Mouse (Mus musculus) liver, embryonic 14.5 days (tissue): ENCODE measurements around the gene Orc1. TPM values are rescaled to one million over a fixed set of nuclear protein-coding genes. Genes with fewer than 3 reads are reported as not detected.

ENCODE experiments used
- ATAC-seq: fragments of 200-750 bp; cut with Nextera tagmentation; 2 replicates; pipeline ENCODE4 v1.8.0; 2017; ENCODE audit warnings: moderate number of reproducible peaks, mild to moderate bottlenecking, moderate library complexity; ENCODE audit not compliant: insufficient read depth
- DNase-seq, 3 experiments: peaks; one replicate each; pipeline ENCODE4 v3.0.0-alpha.2; 2012 to 2013; ENCODE audit warnings: low read depth in 3 of 3, low spot score in 3 of 3
- H3K27ac ChIP-seq: fragments of 300-500 bp; sonication (generic); 2 replicates; pipeline ENCODE4 v1.5.1; 2014; ENCODE audit warnings: moderate library complexity, mild to moderate bottlenecking, control low read depth, inconsistent platforms
- H3K27me3 ChIP-seq: fragments of 300-500 bp; sonication (generic); 2 replicates; pipeline ENCODE4 v1.6.1; 2014; ENCODE audit warnings: mild to moderate bottlenecking, low read length, moderate library complexity; ENCODE audit not compliant: control insufficient read depth, insufficient read depth
- H3K36me3 ChIP-seq: fragments of 300-500 bp; sonication (generic); replicated peaks from 2 replicates; pipeline ENCODE4 v1.6.1; 2014; ENCODE audit warnings: low read depth; ENCODE audit not compliant: control insufficient read depth, insufficient read depth
- H3K4me1 ChIP-seq, 2 experiments: fragments of 200-500 bp in 1 of 2; fragments of 300-500 bp in 1 of 2; sonication (generic) in 1 of 2; replicated peaks; 2 replicates each; pipeline ENCODE4 v1.6.1; 2012 to 2014; ENCODE audit warnings: antibody characterized with exemption in 1 of 2, inconsistent platforms in 1 of 2, low read length in 1 of 2; ENCODE audit not compliant: control insufficient read depth in 2 of 2, insufficient read depth in 2 of 2
- H3K4me2 ChIP-seq: fragments of 300-500 bp; sonication (generic); 2 replicates; pipeline ENCODE4 v1.6.1; 2014; ENCODE audit warnings: low read depth, mild to moderate bottlenecking, control low read depth, moderate library complexity
- H3K4me3 ChIP-seq, 2 experiments: fragments of 200-500 bp in 1 of 2; fragments of 300-500 bp in 1 of 2; sonication (generic) in 1 of 2; 2 replicates each; pipeline ENCODE4 v1.5.1; 2012 to 2014; ENCODE audit warnings: low read depth in 2 of 2, low read length in 2 of 2, mild to moderate bottlenecking in 2 of 2, control low read depth in 1 of 2, inconsistent platforms in 1 of 2, moderate library complexity in 1 of 2; ENCODE audit not compliant: insufficient read depth in 1 of 2
- H3K9ac ChIP-seq: fragments of 300-500 bp; sonication (generic); replicated peaks from 2 replicates; pipeline ENCODE4 v1.6.1; 2014; ENCODE audit warnings: mild to moderate bottlenecking, control low read depth, moderate library complexity
- H3K9me3 ChIP-seq: fragments of 300-500 bp; sonication (generic); 2 replicates; pipeline ENCODE4 v1.6.1; 2016; ENCODE audit warnings: low read length, mixed read lengths; ENCODE audit not compliant: control insufficient read depth
- CTCF ChIP-seq: IDR thresholded peaks from 2 replicates; pipeline ENCODE4 v1.5.1; 2016; ENCODE audit warnings: antibody characterized with exemption, low read depth, control low read depth
- EP300 ChIP-seq: IDR thresholded peaks from 2 replicates; pipeline ENCODE4 v1.6.1; 2016; ENCODE audit warnings: antibody characterized with exemption, low read depth
- whole genome bisulfite sequencing: fragments of 180-500 bp; shearing (Covaris S2); extraction: QIAGEN DNeasy Blood & Tissue Kit; methylation state at CpG from one replicate; pipeline ENCODE4 v1.1.7; 2014; ENCODE audit not compliant: insufficient replicate concordance; 5-methylcytosine and 5-hydroxymethylcytosine counted together
- polyA plus RNA-seq, 2 experiments: library from polyadenylated mRNA; depleted of rRNA in 1 of 2; stranded (reverse) in 1 of 2; unstranded in 1 of 2; fragments of >200 nt; fragmentation: Nextera tagmentation in 1 of 2; extraction: Ambion mirVana in 1 of 2; gene quantifications; 2 replicates each; pipeline versions ENCODE4 v1.2.1 to v1.2.3; 2012 to 2014

The Orc1 gene
- polyA plus RNA-seq, 2 experiments, result 11.2 to 19.5 TPM

GRCm38 (mm10) chr4:108593376-108593775 is 14.2 kb downstream of the Orc1 start:
- no peak overlapping the region for H3K4me2 ChIP-seq
- TF ChIP-seq EP300, result no peak
- TF ChIP-seq CTCF, result no peak
- H3K9me3 ChIP-seq, result no peaks in the 10 kb centered on the region
- no peak for ATAC-seq
- no peak overlapping the region for H3K9ac ChIP-seq
- no peaks in the 10 kb centered on the region for H3K27me3 ChIP-seq
- WGBS, result 85% methylated on average over 2 of the region's 2 CpGs
- peaks cover 0 to 4% of the 10 kb centered on the region in 2 experiments; a peak in 2 of 4 replicates for H3K4me1 ChIP-seq
- peaks cover 41% of the 10 kb centered on the region for H3K36me3 ChIP-seq
- no peak overlapping the region for H3K27ac ChIP-seq
- H3K4me3 ChIP-seq, result no peak overlapping the region
- no peak for DNase-seq

- no peak overlapping the region for H3K4me2 ChIP-seq
- no peaks in the 10 kb centered on the region for H3K27me3 ChIP-seq
- no peak for ATAC-seq
- no peaks in the 10 kb centered on the region; a peak in 1 of 4 replicates for H3K4me1 ChIP-seq
- no peaks in the 10 kb centered on the region for H3K9me3 ChIP-seq
- TF ChIP-seq CTCF (no peak), EP300 (no peak)
- H3K27ac ChIP-seq, result no peak overlapping the region
- DNase-seq, result no peak
- no peak overlapping the region for H3K9ac ChIP-seq
- WGBS, result 79% methylated on average over 1 of the region's 1 CpGs
- no peak overlapping the region for H3K4me3 ChIP-seq
- H3K36me3 ChIP-seq, result peaks cover 55% of the 10 kb centered on the region
Observed at GRCm38 (mm10) chr4:108595785-108596184, 16.6 kb downstream of the Orc1 start.

GRCm38 (mm10) chr4:108598306-108598705 is 19.1 kb downstream of the Orc1 start:
- ATAC-seq (no peak), DNase-seq (no peak)
- Histone ChIP-seq H3K27me3 (no peaks in the 10 kb centered on the region), H3K4me2 (no peak overlapping the region), H3K27ac (no peak overlapping the region), H3K36me3 (peaks cover 66% of the 10 kb centered on the region), H3K4me1 (no peaks in the 10 kb centered on the region), H3K9me3 (no peaks in the 10 kb centered on the region), H3K9ac (no peak overlapping the region), H3K4me3 (no peak overlapping the region)
- WGBS, result 77% methylated on average over 4 of the region's 4 CpGs
- TF ChIP-seq EP300 (no peak), CTCF (no peak)

GRCm38 (mm10) chr4:108601870-108602269 is 22.6 kb downstream of the Orc1 start:
- Histone ChIP-seq H3K27me3 (no peaks in the 10 kb centered on the region), H3K4me1 (no peaks in the 10 kb centered on the region), H3K36me3 (peaks cover 75% of the 10 kb centered on the region), H3K9me3 (no peaks in the 10 kb centered on the region), H3K4me2 (no peak overlapping the region), H3K9ac (no peak overlapping the region), H3K4me3 (no peak overlapping the region), H3K27ac (no peak overlapping the region)
- 88% methylated on average over 7 of the region's 7 CpGs for WGBS
- no peak for TF ChIP-seq CTCF
- TF ChIP-seq EP300, result no peak
- no peak for ATAC-seq
- DNase-seq, result no peak

- no peak overlapping the region for H3K4me2 ChIP-seq
- peaks cover 66% of the 10 kb centered on the region for H3K36me3 ChIP-seq
- no peak overlapping the region for H3K27ac ChIP-seq
- TF ChIP-seq EP300 (no peak), CTCF (no peak)
- WGBS, result 82% methylated on average over 3 of the region's 3 CpGs
- H3K9ac ChIP-seq, result no peak overlapping the region
- H3K4me3 ChIP-seq, result no peak overlapping the region
- H3K27me3 ChIP-seq, result no peaks in the 10 kb centered on the region
- no peaks in the 10 kb centered on the region for H3K9me3 ChIP-seq
- H3K4me1 ChIP-seq, result no peaks in the 10 kb centered on the region
- ATAC-seq (no peak), DNase-seq (no peak)
Observed at GRCm38 (mm10) chr4:108608651-108609050, 29.4 kb downstream of the Orc1 start.
